Mouse (Mus musculus) 3134 (cell line): Measurements from ENCODE around the gene Vim.
A peak's percentile ranks its signal among the peaks of the same experiment; 100 is the strongest.

Experiments
- DNase-seq: peaks from one replicate; pipeline ENCODE4 v3.0.0-alpha.2; 2011; ENCODE audit warnings: low spot score; ENCODE audit not compliant: insufficient read length; ENCODE audit errors: extremely low read depth

Gene Vim

GRCm38 (mm10) chr2:13573408-13574065 lies at the start of gene Vim:
Vim (plus strand) TSS chr2:13573927.
- peak; percentile 95 for DNase-seq

- DNase-seq = peak; percentile 43
Observed at GRCm38 (mm10) chr2:13526205-13526604, 47.5 kb upstream of the Vim start.

GRCm38 (mm10) chr2:13527125-13527524 lies 46.6 kb upstream of the Vim start:
- no peak for DNase-seq

GRCm38 (mm10) chr2:13527531-13527930 lies 46.2 kb upstream of the Vim start:
- DNase-seq = no peak

GRCm38 (mm10) chr2:13529253-13529933 lies 44.3 kb upstream of the Vim start:
- DNase-seq = no peak

DNA sequence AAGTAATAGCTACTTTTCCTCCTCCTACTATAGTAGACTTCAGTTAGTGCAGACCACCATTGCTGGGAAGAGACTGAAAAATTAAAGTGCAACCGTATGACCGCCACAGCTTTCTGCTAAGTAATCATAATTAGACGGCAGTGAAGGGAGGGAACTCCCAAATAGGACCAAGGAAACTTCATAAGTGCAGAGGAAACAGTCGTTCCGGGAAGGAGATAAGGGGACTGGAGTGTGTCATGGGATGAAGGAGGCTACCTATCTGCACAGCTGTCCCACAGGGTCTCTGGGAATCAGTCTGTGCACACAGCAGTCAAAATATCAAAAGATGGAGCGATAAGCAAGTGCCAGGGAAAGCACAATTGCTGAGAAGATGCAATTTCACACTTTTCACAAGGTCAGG lies 43.1 kb upstream of the Vim start:
- DNase-seq = no peak

DNA sequence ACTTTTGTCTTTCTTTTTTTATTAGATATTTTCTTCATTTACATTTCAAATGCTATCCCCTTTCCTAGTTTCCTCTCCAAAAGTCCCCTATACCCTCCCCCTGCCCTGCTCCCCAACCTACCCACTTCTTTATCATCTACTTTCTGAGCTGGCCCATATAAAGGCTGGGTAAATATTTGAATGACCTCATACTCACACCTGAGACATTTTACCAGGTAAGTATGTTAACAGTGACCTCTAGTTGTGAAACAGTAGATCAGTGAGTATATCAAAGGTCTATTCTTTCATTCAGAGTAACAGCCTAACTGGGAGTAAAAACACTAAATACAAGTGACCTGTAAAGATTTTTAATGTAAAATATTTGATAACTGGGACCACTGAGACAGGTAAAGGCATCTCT lies 37.0 kb upstream of the Vim start:
- DNase-seq = no peak

DNA sequence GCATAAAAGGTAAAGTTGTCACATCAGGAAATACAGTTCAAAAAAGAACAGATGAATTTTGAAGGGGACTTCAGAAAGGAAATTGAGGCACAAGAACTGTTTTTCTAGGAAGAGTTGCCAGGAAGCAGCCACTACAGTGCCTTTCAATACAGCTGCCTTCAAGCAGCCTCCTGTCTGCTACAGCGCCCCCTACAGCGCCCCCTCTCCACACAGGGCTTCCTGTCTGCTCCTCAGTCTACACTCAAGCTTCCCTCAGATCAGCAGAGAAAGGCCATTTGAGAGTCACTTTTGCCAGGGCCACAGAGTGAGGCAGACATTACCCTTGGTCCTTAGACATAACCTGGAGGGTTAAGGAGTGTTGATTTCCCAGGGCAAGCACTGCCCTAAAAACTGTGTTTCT lies 36.0 kb upstream of the Vim start:
- no peak for DNase-seq

DNA sequence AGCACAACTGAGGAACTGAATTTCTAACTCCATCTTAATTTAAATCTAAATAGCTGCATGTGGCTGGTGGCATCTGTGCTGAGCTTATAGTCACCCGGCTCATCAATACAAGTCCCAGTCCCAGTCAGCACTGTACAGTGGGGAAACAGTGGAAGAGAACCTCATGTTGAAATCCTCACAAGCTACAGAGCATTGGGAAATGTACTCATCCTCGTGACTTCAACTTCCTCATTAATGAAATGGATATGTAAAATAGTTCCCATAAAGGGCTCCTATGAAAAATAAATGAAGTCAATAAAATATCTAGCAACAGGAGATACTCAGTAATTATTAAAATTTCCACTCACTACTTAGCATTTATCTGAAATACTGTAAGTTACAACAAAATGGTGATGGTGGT lies 35.5 kb upstream of the Vim start:
- no peak for DNase-seq

- no peak for DNase-seq
Observed at GRCm38 (mm10) chr2:13538704-13539377, 34.9 kb upstream of the Vim start.

GRCm38 (mm10) chr2:13539860-13540259 lies 33.9 kb upstream of the Vim start:
- no peak for DNase-seq

DNA sequence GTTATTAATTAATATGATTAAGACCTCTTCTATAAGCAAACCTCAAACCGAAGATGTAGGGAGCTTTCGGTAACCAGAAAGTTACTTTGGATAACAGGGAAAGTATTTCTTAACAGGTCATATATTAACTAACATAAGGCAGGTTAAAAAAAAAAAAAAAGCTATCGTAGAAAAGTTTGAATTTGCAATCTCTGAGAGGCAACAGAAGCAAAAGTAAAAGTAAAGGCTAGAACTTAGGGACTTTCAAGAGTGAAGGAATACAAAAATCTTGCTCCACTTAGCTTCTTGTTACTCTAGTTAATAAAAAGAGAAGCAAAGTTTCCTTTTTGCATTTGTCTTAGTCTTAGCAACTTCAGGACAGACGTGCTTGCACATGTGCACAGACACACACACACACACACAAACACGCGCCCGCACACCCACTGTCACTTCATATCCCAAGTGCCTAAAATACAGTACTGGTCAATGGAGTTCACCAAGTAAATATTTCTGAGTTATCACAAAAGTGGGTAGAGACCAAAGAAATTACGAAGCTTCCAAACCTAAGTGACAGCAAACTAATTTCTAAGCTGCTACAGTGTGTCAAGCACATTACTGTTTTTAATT lies 30.1 kb upstream of the Vim start:
- DNase-seq = no peak

- DNase-seq = peak; percentile 94
Observed at GRCm38 (mm10) chr2:13544193-13544824, 29.4 kb upstream of the Vim start, which contains the start of gene Trdmt1. Trdmt1 (minus strand) TSS chr2:13544668.

DNA sequence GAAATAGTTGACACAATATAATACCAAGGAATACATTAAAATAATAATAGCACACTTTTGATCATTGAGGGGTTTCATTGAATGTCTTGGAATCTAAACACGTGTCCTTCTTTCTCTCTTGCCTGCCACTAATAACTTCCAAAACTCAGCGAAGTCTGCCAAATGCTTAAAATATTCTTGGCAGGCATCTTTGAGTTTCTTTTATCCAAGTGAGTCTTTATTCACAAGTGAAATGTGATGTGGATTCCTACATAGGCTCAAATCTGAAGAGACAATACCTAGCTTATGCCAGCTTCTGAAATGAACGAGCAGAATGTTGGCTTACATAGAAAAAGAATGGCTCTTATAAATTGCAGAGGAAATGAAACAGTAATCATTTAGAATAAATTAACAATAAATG lies 25.0 kb upstream of the Vim start:
- no peak for DNase-seq

DNA sequence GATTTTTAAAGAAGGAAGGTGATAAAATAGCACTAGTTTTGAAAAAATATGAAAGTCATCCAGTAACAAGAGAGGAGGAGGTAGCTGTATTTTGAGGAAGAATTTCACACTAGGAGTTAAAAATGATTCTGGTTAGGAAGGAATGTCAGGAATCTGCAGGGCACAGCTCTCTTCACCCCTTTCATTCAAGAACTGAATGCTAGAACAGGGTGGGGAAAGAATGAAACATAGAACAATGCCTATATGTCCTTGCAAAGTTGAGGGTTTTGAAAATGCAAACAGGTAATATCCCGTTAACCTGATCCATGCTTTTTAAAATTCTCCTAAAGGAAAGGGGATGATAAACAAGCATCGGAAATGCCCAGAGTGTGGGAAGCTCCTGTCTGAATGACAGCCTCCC lies 19.8 kb upstream of the Vim start:
- DNase-seq = peak; percentile 36

DNA sequence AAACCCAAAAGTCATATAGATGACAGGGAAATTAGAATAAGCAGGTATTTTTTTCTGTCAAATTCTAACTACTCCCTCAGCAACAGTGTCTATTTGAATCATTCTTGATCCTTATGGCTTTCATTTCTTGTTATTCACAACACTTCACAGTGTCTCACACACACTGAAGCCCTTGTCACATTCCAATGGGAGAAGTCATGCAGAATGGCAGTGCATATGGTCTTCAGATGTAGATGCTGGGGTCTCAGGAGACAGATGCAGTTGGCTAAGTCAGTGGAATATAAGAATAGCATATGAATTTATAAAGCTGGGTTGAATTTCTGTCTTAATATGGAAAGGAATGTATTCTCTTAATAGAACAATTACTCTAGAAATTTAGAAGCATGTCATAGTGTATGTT lies 17.5 kb upstream of the Vim start:
- no peak for DNase-seq

- DNase-seq = peak; percentile 78
Observed at GRCm38 (mm10) chr2:13557145-13558030, 16.3 kb upstream of the Vim start.

GRCm38 (mm10) chr2:13558607-13559262 lies 15.0 kb upstream of the Vim start:
- DNase-seq = peak; percentile 63

GRCm38 (mm10) chr2:13559303-13559702 lies 14.4 kb upstream of the Vim start:
- no peak for DNase-seq

- DNase-seq = no peak
Observed at GRCm38 (mm10) chr2:13559729-13560128, 14.0 kb upstream of the Vim start.
